Mouse (Mus musculus) brain, embryonic 14.5 days (tissue): ENCODE results near the gene Slc16a9.

Experiments used
- CTCF ChIP-seq: fragments of 200-500 bp; IDR thresholded peaks from 2 replicates; pipeline ENCODE4 v1.5.1; 2012; ENCODE audit warnings: inconsistent platforms, mild to moderate bottlenecking, moderate library complexity, borderline replicate concordance; ENCODE audit not compliant: insufficient read depth, insufficient read length; ENCODE audit errors: extremely low read depth
- POLR2A ChIP-seq: fragments of 200-500 bp; IDR thresholded peaks from 2 replicates; pipeline ENCODE4 v1.6.1; 2012; ENCODE audit warnings: mild to moderate bottlenecking, inconsistent platforms, borderline replicate concordance; ENCODE audit not compliant: poor library complexity, insufficient read depth, insufficient read length, severe bottlenecking; ENCODE audit errors: extremely low read depth

DNA sequence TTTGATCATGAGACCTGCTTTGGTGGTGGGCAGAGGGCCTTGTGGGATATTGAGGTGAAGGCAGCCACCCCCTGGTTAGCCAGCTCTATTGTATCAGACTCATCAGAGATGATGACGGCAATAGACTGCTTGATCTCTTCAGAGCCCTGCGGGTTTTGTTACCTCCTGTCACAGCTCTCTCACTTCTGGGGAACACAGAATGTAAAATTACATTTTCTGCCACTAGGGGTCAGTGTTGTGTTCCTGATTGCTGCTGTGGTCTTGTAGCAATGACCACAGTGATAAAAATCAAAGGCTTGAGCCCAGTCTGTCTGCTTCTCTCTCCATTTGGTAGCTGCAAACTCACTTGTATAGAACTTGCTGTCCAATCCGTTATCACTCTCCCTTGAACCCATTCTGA lies 73.7 kb downstream of the Slc16a9 start:
- peak; percentile 78; the same call in 1 of the 2 replicates for TF ChIP-seq CTCF
- no peak for TF ChIP-seq POLR2A
